Mouse (Mus musculus) kidney, embryonic 16.5 days (tissue): ENCODE measurements around the gene Pdcd5. TPM values are rescaled to one million over a fixed set of nuclear protein-coding genes. Genes with fewer than 3 reads are reported as not detected.

Experiments
- ATAC-seq: fragments of 200-750 bp; cut with Nextera tagmentation; 2 replicates; pipeline ENCODE4 v1.8.0; 2017; ENCODE audit warnings: moderate TSS enrichment; ENCODE audit not compliant: low FRiP score, low TSS enrichment
- H3K27ac ChIP-seq: fragments of 300-500 bp; sonication (generic); 2 replicates; pipeline ENCODE4 v1.5.1; 2014; ENCODE audit warnings: low read length
- H3K27me3 ChIP-seq: fragments of 300-500 bp; sonication (generic); 2 replicates; pipeline ENCODE4 v1.6.1; 2014; ENCODE audit warnings: low read length, control low read depth, mixed read lengths; ENCODE audit not compliant: insufficient read depth
- H3K36me3 ChIP-seq: fragments of 300-500 bp; sonication (generic); 2 replicates; pipeline ENCODE4 v1.6.1; 2014; ENCODE audit warnings: low read length, control low read depth, mixed read lengths; ENCODE audit not compliant: insufficient read depth
- H3K4me1 ChIP-seq: fragments of 300-500 bp; sonication (generic); 2 replicates; pipeline ENCODE4 v1.6.1; 2014; ENCODE audit warnings: low read length, control low read depth, mixed read lengths; ENCODE audit not compliant: insufficient read depth
- H3K4me2 ChIP-seq: fragments of 300-500 bp; sonication (generic); replicated peaks from 2 replicates; pipeline ENCODE4 v1.6.1; 2014; ENCODE audit warnings: low read depth, low read length
- H3K4me3 ChIP-seq: fragments of 300-500 bp; sonication (generic); 2 replicates; pipeline ENCODE4 v1.5.1; 2014; ENCODE audit warnings: mild to moderate bottlenecking, low read length
- H3K9ac ChIP-seq: fragments of 300-500 bp; sonication (generic); replicated peaks from 2 replicates; pipeline ENCODE4 v1.6.1; 2014; ENCODE audit warnings: low read length
- H3K9me3 ChIP-seq: fragments of 300-500 bp; sonication (generic); 2 replicates; pipeline ENCODE4 v1.6.1; 2016; ENCODE audit warnings: low read length, control low read depth
- WGBS: fragments of 180-500 bp; shearing (Covaris S2); extraction: QIAGEN DNeasy Blood & Tissue Kit; methylation state at CpG from one replicate; pipeline ENCODE4 v1.1.7; 2014; 5-methylcytosine and 5-hydroxymethylcytosine counted together
- polyA plus RNA-seq: library from polyadenylated mRNA; unstranded; fragments of >200 nt; fragmentation: Nextera tagmentation; extraction: Ambion mirVana; gene quantifications from 2 replicates; pipeline ENCODE4 v1.2.1, GENCODE M21; 2015

The Pdcd5 gene
- polyA plus RNA-seq, 1 experiment from 2014 or later: 233 TPM

DNA sequence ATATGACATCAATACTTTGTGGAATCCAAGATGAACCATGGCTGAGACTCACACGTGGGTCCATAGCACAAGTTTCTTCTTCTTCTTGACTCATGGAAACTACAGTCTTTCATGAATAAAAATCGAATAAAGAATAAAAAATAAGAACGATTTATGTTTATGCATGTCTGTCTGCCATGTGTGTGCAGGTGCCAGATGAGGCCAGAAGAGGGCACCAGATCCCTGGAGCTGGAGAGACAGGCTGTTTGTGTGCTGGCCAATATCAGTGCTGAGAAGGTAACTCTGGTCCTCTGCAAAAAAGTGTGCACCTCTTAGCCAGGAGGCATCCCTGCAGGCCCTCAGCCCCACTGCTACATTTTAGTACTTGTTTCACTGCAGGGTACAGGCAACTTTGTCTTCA lies 34.2 kb upstream of the Pdcd5 start:
- 80% methylated on average over 3 of the region's 3 CpGs for WGBS
- no peak overlapping the region for H3K4me3 ChIP-seq
- H3K4me2 ChIP-seq: no peak overlapping the region
- no peak overlapping the region for H3K9ac ChIP-seq
- ATAC-seq: no peak
- H3K36me3 ChIP-seq: no peaks in the 10 kb centered on the region
- H3K9me3 ChIP-seq: no peaks in the 10 kb centered on the region
- H3K4me1 ChIP-seq: peaks cover 7% of the 10 kb centered on the region; the same call in 1 of the 2 replicates
- H3K27me3 ChIP-seq: no peaks in the 10 kb centered on the region
- H3K27ac ChIP-seq: no peak overlapping the region

DNA sequence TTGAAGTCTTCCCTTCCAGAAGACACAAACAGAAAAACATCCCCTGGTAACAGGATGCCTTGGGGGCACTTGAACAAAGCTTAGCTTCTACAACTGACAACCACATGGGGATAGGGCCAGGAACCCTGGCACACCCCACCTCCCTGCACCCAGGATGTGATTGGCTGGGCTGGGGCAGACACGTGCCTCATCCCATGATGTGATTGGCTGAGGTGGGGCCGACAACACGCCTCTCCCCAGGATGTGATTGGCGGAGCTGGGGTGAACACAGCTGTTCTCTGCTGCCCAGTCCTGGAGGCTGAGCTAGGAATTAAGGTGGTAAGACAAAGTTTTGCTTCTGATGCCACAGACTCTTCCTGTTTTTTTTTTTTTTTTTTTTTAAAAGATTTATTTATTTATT lies 31.7 kb upstream of the Pdcd5 start:
- Histone ChIP-seq H3K36me3 (no peaks in the 10 kb centered on the region), H3K4me2 (no peak overlapping the region), H3K9ac (no peak overlapping the region), H3K27me3 (no peaks in the 10 kb centered on the region), H3K9me3 (no peaks in the 10 kb centered on the region), H3K4me3 (no peak overlapping the region), H3K27ac (no peak overlapping the region), H3K4me1 (no peaks in the 10 kb centered on the region)
- ATAC-seq: no peak
- WGBS: 92% methylated on average over 4 of the region's 4 CpGs

- H3K4me3 ChIP-seq: no peak overlapping the region
- no peak overlapping the region for H3K27ac ChIP-seq
- peaks cover 6% of the 10 kb centered on the region; the same call in 1 of the 2 replicates for H3K4me1 ChIP-seq
- H3K9me3 ChIP-seq: no peaks in the 10 kb centered on the region
- WGBS: 64% methylated on average over 18 of the region's 18 CpGs
- no peak for ATAC-seq
- no peaks in the 10 kb centered on the region for H3K27me3 ChIP-seq
- H3K4me2 ChIP-seq: no peak overlapping the region
- H3K36me3 ChIP-seq: no peaks in the 10 kb centered on the region
- H3K9ac ChIP-seq: no peak overlapping the region
These were observed 21.0 kb upstream of the Pdcd5 start for GRCm38 (mm10) chr7:35668066-35669041.

- Histone ChIP-seq H3K9me3 (0 out of 2 replicates have a peak, but pooled peaks cover 5% of the 10 kb centered on the region), H3K27me3 (no peaks in the 10 kb centered on the region), H3K4me1 (peaks cover 6% of the 10 kb centered on the region; the same call in 1 of the 2 replicates), H3K27ac (no peak overlapping the region), H3K4me3 (no peak overlapping the region), H3K36me3 (no peaks in the 10 kb centered on the region), H3K9ac (no peak overlapping the region), H3K4me2 (peak overlapping the region; percentile 18; the same call in 1 of the 2 replicates)
- 29% methylated on average over 16 of the region's 16 CpGs for WGBS
- ATAC-seq: peak; percentile 75
These were observed 16.6 kb upstream of the Pdcd5 start for GRCm38 (mm10) chr7:35663790-35664376.

- H3K9me3 ChIP-seq: 0 out of 2 replicates have a peak, but pooled peaks cover 5% of the 10 kb centered on the region
- no peak overlapping the region for H3K4me2 ChIP-seq
- H3K27me3 ChIP-seq: no peaks in the 10 kb centered on the region
- H3K36me3 ChIP-seq: no peaks in the 10 kb centered on the region
- peaks cover 6% of the 10 kb centered on the region; the same call in 1 of the 2 replicates for H3K4me1 ChIP-seq
- WGBS: 62% methylated on average over 3 of the region's 3 CpGs
- H3K9ac ChIP-seq: no peak overlapping the region
- H3K4me3 ChIP-seq: no peak overlapping the region
- no peak overlapping the region for H3K27ac ChIP-seq
- no peak for ATAC-seq
These were observed 11.9 kb upstream of the Pdcd5 start for GRCm38 (mm10) chr7:35659173-35659572.

DNA sequence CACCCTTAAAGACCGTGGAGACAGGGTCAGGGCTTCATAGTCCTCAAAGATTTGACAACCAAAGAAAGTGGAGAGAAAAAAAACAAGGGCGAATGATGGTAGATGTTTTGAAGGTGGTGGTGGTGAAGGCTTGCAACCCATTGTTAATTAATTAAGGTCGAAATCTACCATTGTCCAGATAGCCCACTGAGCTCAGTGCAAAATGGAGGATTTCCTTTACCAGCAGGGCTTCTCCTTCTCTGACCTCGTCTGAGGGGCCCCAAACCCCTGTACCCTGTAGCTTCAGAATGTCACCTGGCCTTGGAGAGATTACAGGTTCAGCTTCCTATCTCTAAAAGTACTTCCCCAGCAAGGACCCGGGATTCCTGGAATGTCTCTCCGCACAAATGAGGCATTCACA lies 10.5 kb upstream of the Pdcd5 start:
- H3K27me3 ChIP-seq: no peaks in the 10 kb centered on the region

DNA sequence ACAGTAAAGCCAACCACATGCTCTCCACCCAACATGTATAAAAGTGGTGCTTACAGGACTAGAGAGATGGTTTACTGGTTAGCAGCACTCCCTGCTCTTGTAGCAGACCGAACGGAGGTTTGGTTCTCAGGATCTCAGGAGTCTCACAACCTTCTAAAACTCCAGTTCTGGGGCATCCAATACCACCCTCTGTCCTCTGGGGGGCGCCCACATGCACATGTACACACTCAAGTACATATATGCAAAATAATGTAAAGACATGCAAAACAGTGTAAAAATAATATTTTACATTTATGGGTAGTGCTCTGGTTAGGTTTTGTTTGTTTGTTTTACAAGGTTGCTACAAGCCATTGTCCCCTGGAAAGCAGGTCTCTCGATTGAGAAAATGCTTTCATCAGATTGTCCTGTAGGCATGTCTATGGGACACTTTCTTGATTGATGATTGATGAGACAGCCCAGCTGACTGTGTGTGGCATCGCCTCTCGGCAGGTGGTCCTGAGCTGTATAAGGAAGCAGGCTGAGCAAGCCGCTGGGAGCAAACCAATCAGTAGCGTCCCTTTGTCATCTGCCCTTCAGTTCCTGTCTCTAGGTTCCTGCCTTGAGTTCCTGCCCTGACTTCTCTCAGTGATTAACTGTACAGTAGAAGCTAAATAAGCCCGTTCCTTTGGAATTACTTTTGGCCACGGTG lies 4.4 kb upstream of the Pdcd5 start:
- H3K9ac ChIP-seq: no peak overlapping the region
- H3K4me3 ChIP-seq: no peak overlapping the region
- whole genome bisulfite sequencing: 84% methylated on average over 10 of the region's 10 CpGs
- no peaks in the 10 kb centered on the region for H3K36me3 ChIP-seq
- no peak for ATAC-seq
- no peak overlapping the region for H3K4me2 ChIP-seq
- no peaks in the 10 kb centered on the region; the same call in 1 of the 2 replicates for H3K4me1 ChIP-seq
- no peaks in the 10 kb centered on the region for H3K9me3 ChIP-seq
- no peak overlapping the region for H3K27ac ChIP-seq
- no peaks in the 10 kb centered on the region for H3K27me3 ChIP-seq

More for the DNA sequence above, 10.5 kb upstream of the Pdcd5 start:
- 0 out of 2 replicates have a peak, but pooled peaks cover 5% of the 10 kb centered on the region for H3K9me3 ChIP-seq
- WGBS: 47% methylated on average over 6 of the region's 6 CpGs
- H3K4me2 ChIP-seq: no peak overlapping the region
- no peak for ATAC-seq
- no peaks in the 10 kb centered on the region for H3K36me3 ChIP-seq
- no peak overlapping the region for H3K27ac ChIP-seq
- H3K4me1 ChIP-seq: no peaks in the 10 kb centered on the region
- no peak overlapping the region for H3K9ac ChIP-seq
- H3K4me3 ChIP-seq: no peak overlapping the region

DNA sequence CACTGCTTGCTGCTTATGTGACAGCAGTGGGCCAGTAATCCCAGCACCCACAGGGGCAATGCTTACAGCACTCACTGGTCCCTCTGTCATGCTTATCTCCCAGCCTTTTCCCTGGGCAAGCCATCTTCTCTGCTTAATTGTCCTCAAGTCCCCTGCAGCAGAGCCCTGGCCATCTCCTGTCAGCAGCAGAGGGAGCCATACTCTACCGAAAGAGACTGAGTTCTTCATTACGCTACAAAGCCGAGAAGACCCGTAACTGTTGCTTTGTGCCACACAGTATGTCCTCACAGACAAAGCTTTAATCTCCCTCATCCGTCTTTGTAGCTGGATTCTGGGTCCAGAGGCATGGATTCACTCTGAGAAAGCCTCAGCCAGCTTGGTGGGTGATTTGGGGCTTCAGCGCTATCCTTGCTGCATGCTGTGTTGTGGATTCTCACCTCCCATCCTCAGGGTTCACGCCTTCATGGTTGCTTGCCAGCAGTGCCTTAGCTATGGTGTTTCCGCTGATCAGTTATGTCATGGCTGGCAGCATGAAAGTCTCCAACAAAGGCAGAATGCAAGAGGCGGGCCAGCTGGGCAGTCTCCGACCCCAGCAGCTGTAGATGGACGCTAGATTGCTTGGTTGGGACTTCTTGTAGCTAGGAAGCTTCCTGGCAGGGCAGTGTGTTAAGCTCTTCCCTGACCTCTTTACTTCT lies 3.5 kb upstream of the Pdcd5 start:
- 84% methylated on average over 11 of the region's 11 CpGs for WGBS

DNA sequence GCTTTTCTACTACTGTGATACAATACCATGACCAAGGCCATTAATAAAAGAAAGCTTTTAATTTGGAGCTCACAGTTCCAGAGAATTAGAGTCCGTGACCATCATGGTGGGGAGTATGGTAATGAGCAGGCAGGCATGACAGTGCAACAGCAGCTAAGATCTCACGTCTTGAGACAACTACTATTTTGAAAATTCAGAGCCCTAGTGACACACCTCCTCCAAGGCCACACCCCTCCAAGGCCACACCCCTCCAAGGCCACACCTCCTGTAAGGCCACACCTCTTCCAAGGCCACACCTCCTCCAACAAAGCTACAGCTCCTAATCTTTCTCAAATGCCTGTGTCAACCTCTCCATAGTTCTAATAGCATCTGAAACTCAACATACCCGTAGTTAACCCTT lies 1.8 kb upstream of the Pdcd5 start:
- Histone ChIP-seq H3K4me2 (no peak overlapping the region), H3K9ac (no peak overlapping the region), H3K27ac (no peak overlapping the region), H3K9me3 (no peaks in the 10 kb centered on the region), H3K36me3 (peaks cover 10% of the 10 kb centered on the region), H3K4me3 (no peak overlapping the region), H3K27me3 (no peaks in the 10 kb centered on the region), H3K4me1 (peaks cover 3% of the 10 kb centered on the region; the same call in 1 of the 2 replicates)
- ATAC-seq: peak; percentile 22; the same call in 1 of the 2 replicates
- WGBS: 35% methylated on average over 3 of the region's 3 CpGs

More for the DNA sequence above, 3.5 kb upstream of the Pdcd5 start:
- no peak for ATAC-seq
- Histone ChIP-seq H3K4me1 (peaks cover 3% of the 10 kb centered on the region; the same call in 1 of the 2 replicates), H3K27ac (no peak overlapping the region), H3K36me3 (no peaks in the 10 kb centered on the region), H3K4me3 (no peak overlapping the region), H3K9me3 (no peaks in the 10 kb centered on the region), H3K4me2 (no peak overlapping the region), H3K9ac (no peak overlapping the region), H3K27me3 (no peaks in the 10 kb centered on the region)
